Mouse (Mus musculus) hindbrain, embryonic 11.5 days (tissue): ENCODE data around the gene Tmem163. TPM values are rescaled to one million over a fixed set of nuclear protein-coding genes. Genes with fewer than 3 reads are reported as not detected.
A peak's percentile ranks its signal among the peaks of the same experiment; 100 is the strongest.

Source experiments
- ATAC-seq: fragments of 200-750 bp; cut with Nextera tagmentation; 2 replicates; pipeline ENCODE4 v1.8.0; 2017; ENCODE audit warnings: mild to moderate bottlenecking, moderate TSS enrichment, moderate library complexity; ENCODE audit not compliant: low FRiP score
- DNase-seq: peaks from one replicate; pipeline ENCODE4 v3.0.0-alpha.2; 2015; ENCODE audit warnings: low spot score
- H3K27ac ChIP-seq: fragments of 300-500 bp; sonication (generic); 2 replicates; pipeline ENCODE4 v1.5.1; 2014; ENCODE audit warnings: mild to moderate bottlenecking, low read depth, low read length
- H3K27me3 ChIP-seq: fragments of 300-500 bp; sonication (generic); 2 replicates; pipeline ENCODE4 v1.6.1; 2014; ENCODE audit warnings: mild to moderate bottlenecking, low read length, moderate library complexity, mixed read lengths; ENCODE audit not compliant: control insufficient read depth, insufficient read depth
- H3K36me3 ChIP-seq: fragments of 300-500 bp; sonication (generic); 2 replicates; pipeline ENCODE4 v1.6.1; 2014; ENCODE audit warnings: mild to moderate bottlenecking, low read length, moderate library complexity, mixed read lengths; ENCODE audit not compliant: control insufficient read depth, insufficient read depth
- H3K4me1 ChIP-seq: fragments of 300-500 bp; sonication (generic); replicated peaks from 2 replicates; pipeline ENCODE4 v1.6.1; 2014; ENCODE audit warnings: low read length, mixed read lengths; ENCODE audit not compliant: control insufficient read depth, insufficient read depth
- H3K4me2 ChIP-seq: fragments of 300-500 bp; sonication (generic); replicated peaks from 2 replicates; pipeline ENCODE4 v1.6.1; 2014; ENCODE audit warnings: mild to moderate bottlenecking, low read depth, low read length
- H3K4me3 ChIP-seq: fragments of 300-500 bp; sonication (generic); 2 replicates; pipeline ENCODE4 v1.5.1; 2014; ENCODE audit warnings: low read depth, low read length
- H3K9ac ChIP-seq: fragments of 300-500 bp; sonication (generic); 2 replicates; pipeline ENCODE4 v1.6.1; 2014; ENCODE audit warnings: low read depth, low read length
- H3K9me3 ChIP-seq: fragments of 300-500 bp; sonication (generic); 2 replicates; pipeline ENCODE4 v1.6.1; 2016; ENCODE audit warnings: low read length; ENCODE audit not compliant: control insufficient read depth
- WGBS: fragments of 180-500 bp; shearing (Covaris S2); extraction: QIAGEN DNeasy Blood & Tissue Kit; methylation state at CpG from one replicate; pipeline ENCODE4 v1.1.7; 2014; 5-methylcytosine and 5-hydroxymethylcytosine counted together
- polyA plus RNA-seq: library from polyadenylated mRNA; unstranded; fragments of >200 nt; fragmentation: Nextera tagmentation; extraction: Ambion mirVana; gene quantifications from 2 replicates; pipeline ENCODE4 v1.2.1, GENCODE M21; 2014

Tmem163 gene
- polyA plus RNA-seq, 1 experiment from 2014 or later: 34.1 TPM

- Histone ChIP-seq H3K4me2 (no peak overlapping the region), H3K9me3 (no peaks in the 10 kb centered on the region), H3K9ac (no peak overlapping the region), H3K36me3 (no peaks in the 10 kb centered on the region), H3K27me3 (no peaks in the 10 kb centered on the region), H3K27ac (no peak overlapping the region), H3K4me3 (no peak overlapping the region), H3K4me1 (0 out of 2 replicates have a peak, but pooled peaks cover 2% of the 10 kb centered on the region)
- DNase-seq (peak; percentile 77), ATAC-seq (peak; percentile 64)
- WGBS: 35% methylated on average over 9 of the region's 9 CpGs
Observed at GRCm38 (mm10) chr1:127496737-127497543, 182.4 kb downstream of the Tmem163 start.

- H3K9ac ChIP-seq: no peak overlapping the region
- no peak overlapping the region for H3K4me2 ChIP-seq
- H3K27ac ChIP-seq: no peak overlapping the region
- DNase-seq: peak; percentile 40
- no peaks in the 10 kb centered on the region for H3K36me3 ChIP-seq
- H3K9me3 ChIP-seq: no peaks in the 10 kb centered on the region
- no peaks in the 10 kb centered on the region for H3K27me3 ChIP-seq
- ATAC-seq: no peak
- WGBS: 76% methylated on average over 4 of the region's 4 CpGs
- no peak overlapping the region for H3K4me3 ChIP-seq
- H3K4me1 ChIP-seq: no peaks in the 10 kb centered on the region
Observed at GRCm38 (mm10) chr1:127487161-127487560, 192.2 kb downstream of the Tmem163 start.

GRCm38 (mm10) chr1:127484826-127485225 lies 194.5 kb downstream of the Tmem163 start:
- ATAC-seq (no peak), DNase-seq (peak; percentile 75)
- H3K27ac ChIP-seq: no peak overlapping the region
- H3K36me3 ChIP-seq: no peaks in the 10 kb centered on the region
- H3K4me2 ChIP-seq: no peak overlapping the region
- no peaks in the 10 kb centered on the region for H3K9me3 ChIP-seq
- H3K9ac ChIP-seq: no peak overlapping the region
- H3K27me3 ChIP-seq: no peaks in the 10 kb centered on the region
- 57% methylated on average over 7 of the region's 7 CpGs for WGBS
- no peak overlapping the region for H3K4me3 ChIP-seq
- H3K4me1 ChIP-seq: no peaks in the 10 kb centered on the region

- ATAC-seq (no peak), DNase-seq (no peak)
- H3K4me2 ChIP-seq: no peak overlapping the region
- no peaks in the 10 kb centered on the region for H3K4me1 ChIP-seq
- H3K36me3 ChIP-seq: no peaks in the 10 kb centered on the region
- no peak overlapping the region for H3K27ac ChIP-seq
- no peak overlapping the region for H3K9ac ChIP-seq
- H3K9me3 ChIP-seq: no peaks in the 10 kb centered on the region
- 94% methylated on average over 8 of the region's 8 CpGs for WGBS
- H3K4me3 ChIP-seq: no peak overlapping the region
- no peaks in the 10 kb centered on the region for H3K27me3 ChIP-seq
Observed at GRCm38 (mm10) chr1:127484188-127484587, 195.2 kb downstream of the Tmem163 start.

GRCm38 (mm10) chr1:127482911-127483310 lies 196.4 kb downstream of the Tmem163 start:
- H3K4me2 ChIP-seq: no peak overlapping the region
- 84% methylated on average over 10 of the region's 10 CpGs for WGBS
- H3K27me3 ChIP-seq: no peaks in the 10 kb centered on the region
- H3K4me3 ChIP-seq: no peak overlapping the region
- H3K4me1 ChIP-seq: no peaks in the 10 kb centered on the region
- no peak for DNase-seq
- H3K36me3 ChIP-seq: no peaks in the 10 kb centered on the region
- no peak for ATAC-seq
- H3K9me3 ChIP-seq: no peaks in the 10 kb centered on the region
- H3K9ac ChIP-seq: no peak overlapping the region
- H3K27ac ChIP-seq: no peak overlapping the region

GRCm38 (mm10) chr1:127475756-127476155 lies 203.6 kb downstream of the Tmem163 start:
- no peaks in the 10 kb centered on the region for H3K27me3 ChIP-seq
- no peaks in the 10 kb centered on the region for H3K4me1 ChIP-seq
- DNase-seq: no peak
- H3K4me3 ChIP-seq: no peak overlapping the region
- WGBS: 96% methylated on average over 5 of the region's 5 CpGs
- no peak overlapping the region for H3K4me2 ChIP-seq
- H3K36me3 ChIP-seq: no peaks in the 10 kb centered on the region
- no peaks in the 10 kb centered on the region for H3K9me3 ChIP-seq
- H3K27ac ChIP-seq: no peak overlapping the region
- H3K9ac ChIP-seq: no peak overlapping the region
- no peak for ATAC-seq

- WGBS: 86% methylated on average over 4 of the region's 4 CpGs
- Histone ChIP-seq H3K9me3 (no peaks in the 10 kb centered on the region), H3K4me1 (no peaks in the 10 kb centered on the region), H3K9ac (no peak overlapping the region), H3K27ac (no peak overlapping the region), H3K27me3 (no peaks in the 10 kb centered on the region), H3K36me3 (no peaks in the 10 kb centered on the region), H3K4me3 (no peak overlapping the region), H3K4me2 (no peak overlapping the region)
- ATAC-seq (no peak), DNase-seq (no peak)
Observed at GRCm38 (mm10) chr1:127470175-127470574, 209.2 kb downstream of the Tmem163 start.

GRCm38 (mm10) chr1:127467238-127467637 lies 212.1 kb downstream of the Tmem163 start:
- H3K9me3 ChIP-seq: no peaks in the 10 kb centered on the region
- no peak for DNase-seq
- H3K36me3 ChIP-seq: no peaks in the 10 kb centered on the region
- no peak overlapping the region for H3K9ac ChIP-seq
- no peak overlapping the region for H3K4me2 ChIP-seq
- 99% methylated on average over 5 of the region's 5 CpGs for WGBS
- no peak overlapping the region for H3K4me3 ChIP-seq
- H3K27me3 ChIP-seq: no peaks in the 10 kb centered on the region
- no peaks in the 10 kb centered on the region for H3K4me1 ChIP-seq
- H3K27ac ChIP-seq: no peak overlapping the region
- ATAC-seq: no peak

GRCm38 (mm10) chr1:127465292-127465691 lies 214.1 kb downstream of the Tmem163 start:
- no peak for DNase-seq
- Histone ChIP-seq H3K4me3 (no peak overlapping the region), H3K9ac (no peak overlapping the region), H3K4me1 (no peaks in the 10 kb centered on the region), H3K27ac (no peak overlapping the region), H3K27me3 (no peaks in the 10 kb centered on the region), H3K36me3 (no peaks in the 10 kb centered on the region), H3K4me2 (no peak overlapping the region), H3K9me3 (no peaks in the 10 kb centered on the region)
- WGBS: 78% methylated on average over 6 of the region's 6 CpGs
- ATAC-seq: no peak
